Mouse (Mus musculus) CH12F3 (cell line): ENCODE results near the gene Dnajc25.

Experiments
- in situ Hi-C: fragments of 300-500 bp; cut with MboI; formaldehyde crosslinking; loops from 2 replicates; pipeline ENCODE4 v1.14.3; 2020; ENCODE audit warnings: low sequenced_read_pairs

The Dnajc25 gene

DNA sequence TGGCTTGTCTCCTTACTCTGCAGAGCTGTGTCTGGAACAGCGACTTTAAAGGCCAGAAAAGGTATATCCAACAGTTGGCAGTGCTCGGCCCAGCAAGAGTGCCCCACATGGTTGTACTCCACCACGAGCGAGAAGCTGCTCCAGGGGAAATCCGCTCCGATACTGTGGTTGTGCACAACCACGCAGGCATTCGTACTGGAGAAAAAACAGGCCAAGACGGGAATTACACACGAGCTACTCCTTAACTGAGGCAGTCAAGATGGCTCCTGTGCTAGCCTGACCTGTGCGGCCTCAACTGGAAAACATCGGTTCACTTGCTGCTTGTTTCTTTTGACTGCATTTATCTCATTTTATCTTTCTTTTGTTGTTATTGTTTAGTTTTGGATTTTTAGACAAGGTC, 67.7 kb downstream of the Dnajc25 start:
- in situ Hi-C loops: no loop called here

- in situ Hi-C loops: no loop called here
Measured at GRCm38 (mm10) chr4:59069276-59069675, 74.4 kb downstream of the Dnajc25 start.
